Mouse (Mus musculus): ENCODE data around the gene Nrcam.

DNA sequence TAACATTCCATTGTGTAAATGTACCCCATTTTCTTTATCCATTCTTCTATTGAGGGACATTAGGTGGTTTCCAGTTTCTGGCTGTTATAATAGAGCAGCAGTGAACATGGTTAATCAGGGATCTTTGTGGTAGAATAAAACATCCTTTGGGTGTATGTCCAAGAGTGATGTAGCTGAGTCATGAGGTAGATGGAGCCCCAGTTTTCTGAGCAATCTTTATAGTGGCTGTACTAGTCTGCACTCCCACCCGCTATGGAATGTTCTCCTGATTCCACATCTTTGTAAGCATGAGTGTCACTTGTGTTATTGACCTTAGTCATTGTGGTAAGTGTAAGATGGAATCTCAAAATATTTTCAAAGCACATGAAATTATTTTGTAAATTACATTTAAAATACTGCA, 24.7 kb upstream of the Nrcam start:
- TF ChIP-seq CTCF (IDR thresholded peaks at IDR 0.05; ENCODE audit: low read depth, low read length) (no peak), POLR2A (IDR thresholded peaks at IDR 0.05; ENCODE audit: borderline replicate concordance, low read depth, low read length) (no peak)

Data from bone marrow macrophage, adult 2 months (primary cell).